Mouse (Mus musculus) sigmoid colon, adult 10 weeks (tissue): ENCODE measurements around the gene Dock4. TPM values are rescaled to one million over a fixed set of nuclear protein-coding genes. Genes with fewer than 3 reads are reported as not detected.

Experiments
- polyA plus RNA-seq: library from polyadenylated mRNA; stranded (reverse); fragments of 350-450 nt; fragmentation: Illumina TruSeq; extraction: RNeasy Lipid Tissue Mini Kit (QIAGEN cat#74804); gene quantifications from one replicate; pipeline ENCODE4 v1.2.3, GENCODE M21; 2014; ENCODE audit warnings: low read depth, low replicate concordance

Dock4 gene
- 3.9 TPM for polyA plus RNA-seq

GRCm38 (mm10) chr12:40445648-40446449 lies at the start of gene Dock4, which contains the start of gene Zfp277:
Dock4 (plus strand) TSS chr12:40445952.
Zfp277 (minus strand) TSS chr12:40445902.

Other genes starting within 250 kb of the Dock4 start
- gene Lsmem1, start 246.5 kb upstream of the Dock4 start, polyA plus RNA-seq, result not detected
- 501 TPM for gene Ifrd1, start 197.4 kb upstream of the Dock4 start, polyA plus RNA-seq
- gene Zfp277, start 50 bp upstream of the Dock4 start, polyA plus RNA-seq, result 61.0 TPM